Mouse (Mus musculus) C2C12 (cell line): Measurements from ENCODE around the gene Gpha2.

Experiments used
- CTCF ChIP-seq: IDR thresholded peaks from one replicate; pipeline ENCODE4 v1.5.1; 2011; ENCODE audit not compliant: control insufficient read depth, insufficient read depth, insufficient read length
- MAX ChIP-seq: IDR thresholded peaks from one replicate; pipeline ENCODE4 v1.6.1; 2011; ENCODE audit warnings: mild to moderate bottlenecking, control low read depth
- MYOD1 ChIP-seq: IDR thresholded peaks from one replicate; pipeline ENCODE4 v1.6.1; 2011; ENCODE audit warnings: low read depth; ENCODE audit not compliant: control insufficient read depth, insufficient read length
- MYOG ChIP-seq: IDR thresholded peaks from one replicate; pipeline ENCODE4 v1.6.1; 2011; ENCODE audit not compliant: control insufficient read depth, insufficient read length; ENCODE audit errors: extremely low read depth

DNA sequence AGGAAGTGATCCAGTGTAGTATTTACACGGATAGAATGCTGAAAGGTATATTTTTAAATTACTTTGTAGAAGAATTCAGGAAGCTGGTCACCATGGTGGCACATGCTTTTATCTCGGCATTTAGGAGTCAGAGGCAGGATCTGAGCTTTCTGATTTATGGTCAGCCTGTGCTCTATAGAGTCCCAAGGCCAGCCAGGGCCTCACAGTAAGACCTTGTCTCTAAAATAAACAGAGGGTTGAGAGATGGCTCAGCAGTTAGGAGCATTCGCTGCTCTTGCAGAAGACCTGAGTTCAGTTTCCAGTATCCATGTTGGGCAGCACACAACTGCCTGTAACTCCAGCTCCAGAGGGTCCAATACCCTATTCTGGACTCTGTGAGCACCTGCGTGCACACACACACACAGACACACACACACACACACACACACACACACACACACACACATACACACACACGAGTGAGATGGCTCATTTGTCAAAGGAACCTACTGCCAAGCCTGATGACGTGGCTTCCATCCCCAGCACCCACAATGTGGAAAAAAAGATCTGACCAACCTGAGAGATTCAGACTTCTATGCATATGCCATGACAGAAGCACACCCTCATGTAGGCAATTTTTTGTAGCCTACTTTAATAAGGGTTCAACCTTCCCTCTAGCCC, 10.0 kb upstream of the Gpha2 start:
- TF ChIP-seq MYOG, result no peak
- TF ChIP-seq CTCF, result no peak
- no peak for TF ChIP-seq MAX
- TF ChIP-seq MYOD1, result no peak
